Mouse (Mus musculus) embryo, embryonic 11 days (tissue): ENCODE measurements at regions not wholly inside any gene's neighbourhood (a gene's known extent, or its start where the extent isn't known, plus 50 kb on each side); places are given as distances from the start of the nearest gene placed in this dataset.

Source experiments
- DNase-seq: peaks from one replicate; pipeline ENCODE4 v3.0.0-alpha.2; 2015

GRCm38 (mm10) chr11:64663166-64663565, 226.7 kb upstream of the F930015N05Rik start:
- no peak for DNase-seq

DNA sequence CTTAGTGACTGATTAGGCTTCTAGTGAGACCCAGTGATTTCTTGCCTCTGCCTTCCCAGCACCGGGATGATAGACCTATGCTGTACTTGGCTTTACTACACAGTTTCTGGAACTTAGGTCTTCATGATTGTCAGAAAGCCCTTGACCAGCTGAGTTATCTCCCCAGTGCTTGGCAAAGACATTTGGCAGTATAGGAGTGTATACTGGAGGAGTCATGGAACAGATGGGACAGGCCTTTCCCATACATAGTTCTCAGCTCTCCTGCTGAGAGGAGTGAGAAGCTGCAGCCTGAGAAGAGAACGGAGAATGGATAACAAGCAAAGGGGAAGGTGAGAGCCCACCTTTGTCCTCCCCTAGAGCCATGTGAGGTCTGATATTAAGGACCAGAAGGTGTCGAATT, 230.6 kb upstream of the F930015N05Rik start:
- no peak for DNase-seq

DNA sequence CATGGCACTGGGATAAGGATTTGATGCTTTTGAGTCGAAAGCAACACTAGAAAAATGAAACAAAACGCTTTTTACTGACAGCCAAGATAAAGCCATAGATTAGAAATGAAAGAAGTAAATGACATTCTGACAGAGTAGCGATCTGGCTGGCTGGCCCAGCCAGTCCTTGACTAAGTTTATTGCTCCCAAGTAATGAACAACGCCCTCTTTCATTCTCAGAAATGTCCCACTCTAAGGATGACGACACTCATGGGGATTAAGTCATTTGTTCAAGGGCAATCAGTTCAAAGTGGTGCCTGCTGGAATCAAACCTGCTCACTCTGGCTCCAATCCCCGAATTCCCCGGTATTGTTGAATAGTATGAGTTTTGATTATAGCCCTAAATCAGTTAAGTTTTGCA, 231.1 kb upstream of the F930015N05Rik start:
- DNase-seq: no peak

DNA sequence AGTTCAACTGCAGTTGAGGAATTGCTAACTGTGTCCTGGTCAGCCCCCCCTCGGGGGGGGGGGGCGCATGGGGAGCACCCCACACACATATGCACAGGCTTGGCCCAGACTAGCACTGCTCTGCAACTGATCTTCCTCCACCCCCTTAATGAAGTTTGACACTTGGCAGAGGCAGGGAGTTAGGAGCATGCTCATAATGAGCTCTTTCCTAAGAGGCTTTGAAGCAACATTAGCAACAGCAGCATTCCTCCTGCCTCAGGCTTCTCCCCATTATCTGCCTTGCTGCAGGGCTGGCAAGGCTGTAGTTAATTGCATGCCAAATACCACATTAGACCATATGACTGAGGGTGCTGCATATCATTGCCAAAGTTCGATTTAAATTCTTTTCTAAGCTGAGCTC, 235.4 kb upstream of the F930015N05Rik start:
- DNase-seq: peak; percentile 51

GRCm38 (mm10) chr11:64673546-64673945, 237.1 kb upstream of the F930015N05Rik start:
- DNase-seq: no peak

- DNase-seq: no peak
These were observed 267.3 kb upstream of the F930015N05Rik start for GRCm38 (mm10) chr11:64703776-64704175.

DNA sequence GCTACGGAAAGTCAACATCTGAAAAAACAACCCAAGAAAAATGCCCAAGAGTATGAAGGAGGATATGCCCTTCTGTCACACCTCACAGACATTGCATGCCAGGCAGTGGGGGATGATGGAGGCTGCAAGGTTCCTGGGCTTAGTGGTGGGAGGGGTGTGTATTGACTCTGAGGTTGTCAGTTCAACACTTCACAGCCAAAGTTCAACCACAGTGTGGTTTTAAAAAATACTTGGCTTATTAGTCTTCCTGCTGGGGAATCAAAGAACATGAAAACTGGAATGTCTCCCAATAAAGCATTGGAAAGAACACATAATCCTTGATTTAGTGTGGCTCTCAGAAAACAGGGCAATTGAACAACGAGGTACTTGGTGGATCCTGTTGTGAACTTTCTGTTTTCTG, 267.0 kb upstream of the Elac2 start:
- no peak for DNase-seq

GRCm38 (mm10) chr11:64715182-64715581, 263.7 kb upstream of the Elac2 start:
- no peak for DNase-seq

DNA sequence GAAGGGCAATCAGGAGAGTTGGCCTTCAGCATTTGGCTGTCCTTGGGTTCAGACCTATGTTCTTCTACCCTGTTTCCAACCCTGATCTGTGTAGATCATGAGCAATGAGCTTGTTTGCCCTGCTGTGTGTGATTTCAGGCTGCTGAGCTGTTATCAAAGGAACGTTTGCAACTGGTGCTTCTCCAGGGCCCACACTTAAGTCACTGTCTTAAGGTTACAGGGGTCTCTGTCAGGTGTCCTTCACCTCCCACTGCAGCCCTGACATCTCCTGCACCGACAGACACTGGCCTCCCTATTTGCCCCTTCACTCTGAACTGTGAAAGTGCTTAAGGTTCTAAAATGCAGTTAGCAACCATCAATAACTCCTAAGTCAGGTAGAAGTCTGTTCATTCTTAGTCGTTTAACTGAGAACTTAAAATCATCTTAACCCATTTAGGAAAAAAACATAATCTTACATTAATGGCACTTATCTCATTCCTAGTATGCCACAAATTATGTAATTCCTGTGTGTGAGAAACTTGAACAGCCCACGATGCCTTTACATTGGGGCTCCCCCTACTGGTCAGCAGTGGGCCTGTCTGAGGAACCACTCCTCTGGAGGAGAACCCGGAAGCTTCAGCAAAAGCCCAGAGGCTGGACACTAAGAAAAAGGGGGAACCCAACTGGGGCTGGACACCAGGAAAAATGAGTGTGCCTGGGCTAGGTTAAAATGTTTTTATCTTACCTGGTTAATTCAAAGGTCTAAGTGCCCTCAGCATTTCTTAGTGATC, 260.3 kb upstream of the Elac2 start:
- peak; percentile 88 for DNase-seq

GRCm38 (mm10) chr11:64726249-64726648, 252.6 kb upstream of the Elac2 start:
- DNase-seq: no peak

- no peak for DNase-seq
These were observed 250.9 kb upstream of the Elac2 start for GRCm38 (mm10) chr11:64727841-64728421.

- DNase-seq: no peak
These were observed 239.9 kb upstream of the Elac2 start for GRCm38 (mm10) chr11:64738948-64739347.

GRCm38 (mm10) chr11:64743753-64744152, 235.1 kb upstream of the Elac2 start:
- DNase-seq: no peak

DNA sequence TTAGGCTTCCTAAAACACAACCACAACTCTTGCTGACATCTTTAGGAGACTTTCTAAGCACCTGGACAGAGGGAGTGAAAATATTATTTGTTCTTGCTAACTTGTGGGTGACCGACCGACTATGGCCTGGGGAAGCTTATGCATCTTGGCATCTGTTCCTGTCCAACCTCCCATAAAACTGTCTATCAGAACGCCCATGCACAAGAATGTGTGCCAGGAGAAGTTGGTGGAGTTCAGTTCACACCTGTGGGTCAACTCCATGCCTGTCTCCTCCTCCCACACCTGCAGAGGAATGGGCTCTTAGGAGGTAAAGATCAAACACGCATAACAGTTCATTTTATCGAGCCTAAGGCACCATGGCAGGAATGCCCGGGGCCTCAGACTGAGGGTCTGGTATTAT, 232.7 kb upstream of the Elac2 start:
- no peak for DNase-seq

- DNase-seq: peak; percentile 42
These were observed 228.9 kb upstream of the Elac2 start for GRCm38 (mm10) chr11:64749976-64750375.

DNA sequence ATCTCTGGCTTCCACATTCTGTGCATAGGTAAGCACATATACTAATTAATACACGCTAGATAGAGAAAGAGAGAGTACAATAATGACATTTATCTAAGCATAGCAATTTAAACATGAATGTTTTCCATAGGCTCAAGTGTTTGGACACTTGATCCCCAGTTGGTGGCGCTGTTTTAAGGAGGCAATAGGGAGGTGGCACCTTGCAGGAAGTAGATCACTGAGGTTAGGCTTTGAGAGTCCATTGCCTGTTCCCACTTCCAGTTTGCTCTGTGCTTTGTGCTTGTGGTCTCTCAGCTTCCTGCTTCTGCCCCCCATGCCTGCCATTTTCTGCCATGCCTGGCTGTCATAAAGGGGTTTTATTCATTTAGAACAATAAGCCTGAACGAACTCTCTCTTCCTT, 226.5 kb upstream of the Elac2 start:
- DNase-seq: no peak

DNA sequence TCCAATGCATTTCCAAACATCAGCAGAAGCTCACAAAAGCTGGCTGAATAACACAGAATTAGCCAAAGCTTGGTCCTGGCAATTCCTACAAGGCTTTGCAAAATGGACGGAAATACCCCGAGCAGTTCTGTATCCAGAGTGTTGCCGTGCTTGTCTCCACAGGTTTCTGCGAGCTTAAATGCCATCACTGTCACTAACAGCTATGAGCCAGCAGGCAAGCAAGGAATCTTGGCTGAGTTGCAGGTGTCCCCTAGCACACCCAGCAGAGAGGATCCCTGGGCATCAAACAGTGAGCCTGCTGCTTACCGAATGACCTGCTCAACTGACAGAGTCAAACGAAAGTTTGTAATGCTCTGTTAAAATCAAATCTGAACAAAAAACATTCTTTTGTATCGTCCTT, 226.0 kb upstream of the Elac2 start:
- no peak for DNase-seq

- DNase-seq: peak; percentile 49
These were observed 224.8 kb upstream of the Elac2 start for GRCm38 (mm10) chr11:64754076-64754475.

DNA sequence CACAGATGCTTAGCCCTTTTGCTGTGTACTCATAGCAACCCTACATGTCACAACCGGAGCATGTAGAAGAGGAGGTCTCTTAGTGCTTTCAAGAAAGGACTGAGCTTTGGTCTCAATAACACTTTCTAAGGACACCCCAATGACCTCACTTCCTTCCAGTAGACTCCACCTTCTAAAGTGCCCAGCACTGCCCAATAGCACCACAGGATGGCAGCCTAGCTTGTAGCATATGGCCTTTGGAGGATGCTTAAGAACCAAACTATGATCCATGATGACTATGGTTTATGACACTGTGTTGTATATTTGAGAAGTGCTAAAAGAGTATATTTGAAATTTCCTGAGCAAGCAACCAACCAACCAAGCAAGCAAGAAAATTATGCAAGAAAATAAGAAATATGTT, 223.3 kb upstream of the Elac2 start:
- no peak for DNase-seq

GRCm38 (mm10) chr11:64760626-64761025, 218.2 kb upstream of the Elac2 start:
- DNase-seq: no peak

DNA sequence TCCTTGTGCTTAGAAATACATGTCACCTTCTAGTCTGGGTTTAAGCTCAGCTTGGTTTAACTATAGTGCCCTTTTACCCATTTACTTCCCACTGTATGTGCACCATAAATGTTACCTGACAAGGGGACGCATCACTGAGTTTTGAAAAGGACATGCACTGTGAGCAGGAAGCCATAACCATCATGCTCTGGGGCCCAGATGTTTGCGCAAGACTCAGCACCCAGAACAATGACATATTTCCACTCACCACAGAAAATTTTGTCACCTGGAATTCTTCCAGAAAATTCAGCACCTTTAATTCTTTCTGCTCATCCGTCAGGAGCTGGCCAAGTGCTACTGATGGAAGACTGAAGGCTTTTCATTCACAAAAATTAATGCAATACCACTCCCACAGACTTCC, 216.1 kb upstream of the Elac2 start:
- DNase-seq: no peak

GRCm38 (mm10) chr11:64764056-64764455, 214.8 kb upstream of the Elac2 start:
- no peak for DNase-seq

- DNase-seq: no peak
These were observed 202.1 kb upstream of the Elac2 start for GRCm38 (mm10) chr11:64776691-64777090.

GRCm38 (mm10) chr11:64800246-64801121, 178.4 kb upstream of the Elac2 start:
- DNase-seq: peak; percentile 87
